Mouse (Mus musculus): ENCODE results near the gene Mzt1.

DNA sequence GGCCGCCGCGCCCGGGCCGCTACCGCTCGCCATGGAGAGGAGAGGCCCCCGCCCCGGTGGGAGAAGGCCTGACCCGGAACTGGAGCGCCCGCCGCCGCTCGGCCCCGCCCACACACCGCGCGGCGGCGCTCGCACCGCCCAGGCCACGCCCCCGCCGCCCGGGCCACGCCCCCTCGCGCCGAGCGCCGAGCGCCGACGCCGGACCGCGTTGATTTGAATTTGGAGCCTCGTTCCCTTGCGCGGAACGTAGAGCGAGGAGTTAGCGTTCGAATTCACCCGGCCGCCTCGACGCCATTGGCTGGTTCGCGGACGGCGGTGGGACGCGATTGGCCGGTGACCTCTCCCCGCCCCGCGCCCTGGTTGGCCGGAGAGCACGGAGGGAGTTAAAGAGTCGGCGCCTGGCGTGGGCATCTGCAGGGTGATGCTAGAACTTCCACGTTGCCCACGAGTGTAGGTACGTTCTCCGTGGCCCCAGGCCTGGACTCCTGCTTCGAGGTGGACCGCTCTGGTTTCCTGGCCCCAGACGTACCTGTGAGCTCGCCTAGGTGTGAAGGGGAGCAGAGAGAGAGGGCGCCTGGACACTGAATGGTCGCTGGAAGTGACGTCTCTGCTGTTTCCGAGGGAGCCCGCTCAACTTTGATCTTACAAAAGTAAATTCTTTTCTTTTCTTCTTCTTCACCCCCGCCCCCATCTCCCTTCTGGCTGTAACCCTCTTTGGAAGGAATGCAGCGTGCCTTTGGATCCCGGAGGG lies at the start of gene Mzt1, which contains the start of gene Bora:
- no peak for TF ChIP-seq CTCF (IDR thresholded peaks at IDR 0.05; ENCODE audit: low read depth, low read length)
- TF ChIP-seq POLR2A (IDR thresholded peaks at IDR 0.05; ENCODE audit: insufficient read depth, low read length), result peak; percentile 72
